Mouse (Mus musculus) right cerebral cortex, postnatal 25 days (tissue): Measurements from ENCODE around the gene Acox2.

Source experiments
- DNase-seq: peaks from one replicate; pipeline ENCODE4 v3.0.0; 2022

The Acox2 gene

DNA sequence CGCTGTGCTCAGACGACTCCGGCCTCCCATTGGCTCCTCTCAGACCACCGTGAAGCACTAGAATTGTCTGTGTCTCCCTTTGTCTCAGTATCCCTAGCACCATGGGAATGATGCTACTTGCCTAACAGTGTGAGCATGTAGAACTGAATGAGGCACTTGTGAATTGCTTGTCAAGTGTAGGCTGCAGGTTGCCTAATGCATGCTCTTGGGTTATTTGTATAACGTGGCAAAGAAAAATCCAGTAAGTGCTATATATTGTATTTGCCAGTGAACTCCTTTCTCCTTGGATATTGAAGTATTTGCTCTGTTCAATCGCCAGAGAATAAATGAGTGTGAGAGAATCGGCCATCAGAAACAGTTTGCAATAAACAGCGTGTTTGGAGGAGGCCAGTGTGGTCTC, 12.3 kb downstream of the Acox2 start:
- DNase-seq, result no peak

DNA sequence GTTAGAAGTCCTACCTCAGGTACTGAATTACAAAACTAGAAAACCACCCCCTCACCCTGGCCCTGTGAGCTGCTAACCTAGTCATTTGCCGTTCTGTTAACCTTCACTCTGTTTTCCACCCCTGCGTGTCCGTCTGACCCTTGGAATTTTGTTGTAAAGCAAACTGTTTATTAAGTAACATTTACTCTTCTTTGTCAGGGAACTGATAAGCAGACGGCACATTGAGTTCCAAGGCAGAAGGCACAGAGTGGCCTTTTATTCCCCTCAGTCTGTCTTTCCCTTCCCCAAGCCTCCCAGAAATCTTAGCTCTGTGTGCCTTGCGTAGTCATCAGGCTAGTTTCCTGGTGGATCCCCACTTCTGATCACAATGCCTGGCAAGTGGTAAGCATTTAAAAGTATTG, 14.9 kb downstream of the Acox2 start:
- DNase-seq, result no peak

DNA sequence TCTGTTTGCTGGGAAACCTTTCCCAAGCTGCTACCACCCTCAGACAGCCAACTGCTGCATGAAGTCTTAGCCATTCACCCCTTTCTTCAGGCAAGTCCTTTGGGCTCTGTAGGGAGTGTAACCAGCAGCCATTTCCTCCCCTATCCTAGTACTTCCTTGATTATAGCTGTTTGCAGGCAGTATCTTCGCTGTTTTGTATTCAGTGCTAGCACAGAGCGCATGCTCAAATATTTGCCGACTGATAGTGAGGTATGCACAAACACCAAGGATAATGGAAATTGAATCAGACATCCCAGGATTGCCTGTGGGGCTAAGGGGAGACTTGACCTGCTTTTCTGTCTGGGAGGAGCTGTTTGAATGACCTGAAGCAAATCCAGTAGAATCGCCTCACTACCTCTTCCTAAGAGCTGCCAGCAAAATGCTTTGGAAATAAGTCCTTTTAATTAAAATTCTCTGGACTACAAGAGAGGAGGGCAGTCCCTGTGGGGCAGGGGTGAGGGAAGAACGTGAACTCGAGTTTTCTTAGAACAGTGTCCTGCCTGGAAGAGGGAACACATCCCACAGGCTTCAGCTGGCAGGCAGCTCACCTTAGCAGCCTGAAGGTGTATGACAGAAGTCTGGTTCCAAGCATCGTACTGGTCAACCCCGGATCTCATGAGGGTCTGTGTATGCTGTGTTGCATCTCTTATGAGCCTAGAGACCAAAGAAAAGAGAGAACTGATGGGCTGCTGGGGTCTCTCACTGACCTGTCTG, 15.8 kb downstream of the Acox2 start:
- no peak for DNase-seq

DNA sequence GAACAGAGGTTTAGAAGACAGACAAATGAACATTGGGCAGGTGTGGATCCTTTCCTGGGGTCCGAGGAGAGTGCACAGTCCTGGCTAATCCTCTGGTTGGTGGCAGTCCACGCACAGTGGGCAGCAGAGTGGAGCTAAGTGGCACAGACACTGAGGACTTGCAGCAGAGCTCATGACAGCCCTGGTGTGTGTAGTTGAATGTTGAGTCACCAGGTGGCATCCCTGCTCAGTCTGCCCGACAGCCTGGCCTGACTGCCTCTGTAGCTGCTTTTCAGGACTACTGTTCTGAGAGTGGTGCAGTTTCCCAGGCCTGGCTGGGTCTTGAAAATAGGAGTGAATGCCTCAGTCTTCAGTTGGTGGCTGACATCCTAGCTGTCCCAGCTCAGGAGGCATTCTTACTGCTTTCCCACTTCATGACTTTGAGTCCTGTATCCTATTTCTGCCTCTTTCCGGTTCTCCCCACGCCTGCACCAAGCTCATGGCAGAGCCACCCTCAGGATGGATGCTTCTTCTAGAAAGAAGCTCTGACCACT, 16.7 kb downstream of the Acox2 start:
- DNase-seq, result no peak

DNA sequence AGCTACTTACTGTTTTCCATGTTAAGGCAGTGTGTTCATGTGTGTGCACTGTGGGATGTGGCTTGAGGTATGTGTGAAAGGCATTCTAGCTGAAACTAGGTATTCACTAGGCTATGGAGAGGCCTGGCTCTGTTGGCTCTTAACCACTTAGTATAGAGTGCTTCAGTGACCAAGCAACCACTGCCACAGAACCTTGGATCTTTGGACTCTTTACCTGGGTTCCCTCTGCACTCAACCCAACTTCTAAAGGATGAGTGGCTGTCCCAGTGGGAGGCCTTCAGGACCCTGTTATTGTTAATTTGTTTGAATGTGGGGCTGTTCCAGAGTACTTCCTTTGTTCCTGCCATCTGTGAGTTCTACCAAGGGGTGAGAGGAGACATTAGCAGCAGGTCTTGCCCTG, 17.3 kb downstream of the Acox2 start:
- no peak for DNase-seq

DNA sequence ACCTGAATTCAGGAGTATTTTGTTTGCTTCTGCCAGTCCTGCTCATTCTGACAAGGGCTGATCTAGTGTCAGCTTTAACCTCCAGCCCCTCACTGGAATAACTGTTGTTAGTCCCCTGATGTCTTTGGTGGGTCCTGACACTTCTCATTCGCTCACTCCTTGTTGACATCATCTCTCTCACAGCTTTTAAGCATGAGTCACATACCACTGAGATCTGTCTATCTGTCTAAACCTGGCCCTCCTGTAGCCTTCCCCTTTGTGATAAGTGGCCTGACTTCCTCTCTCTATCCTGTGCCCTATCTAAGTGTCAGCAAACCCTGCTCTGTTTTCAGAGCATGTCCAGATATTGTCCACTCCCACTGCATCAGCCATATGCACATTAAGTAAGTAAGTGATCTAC, 25.9 kb downstream of the Acox2 start:
- DNase-seq, result no peak

DNA sequence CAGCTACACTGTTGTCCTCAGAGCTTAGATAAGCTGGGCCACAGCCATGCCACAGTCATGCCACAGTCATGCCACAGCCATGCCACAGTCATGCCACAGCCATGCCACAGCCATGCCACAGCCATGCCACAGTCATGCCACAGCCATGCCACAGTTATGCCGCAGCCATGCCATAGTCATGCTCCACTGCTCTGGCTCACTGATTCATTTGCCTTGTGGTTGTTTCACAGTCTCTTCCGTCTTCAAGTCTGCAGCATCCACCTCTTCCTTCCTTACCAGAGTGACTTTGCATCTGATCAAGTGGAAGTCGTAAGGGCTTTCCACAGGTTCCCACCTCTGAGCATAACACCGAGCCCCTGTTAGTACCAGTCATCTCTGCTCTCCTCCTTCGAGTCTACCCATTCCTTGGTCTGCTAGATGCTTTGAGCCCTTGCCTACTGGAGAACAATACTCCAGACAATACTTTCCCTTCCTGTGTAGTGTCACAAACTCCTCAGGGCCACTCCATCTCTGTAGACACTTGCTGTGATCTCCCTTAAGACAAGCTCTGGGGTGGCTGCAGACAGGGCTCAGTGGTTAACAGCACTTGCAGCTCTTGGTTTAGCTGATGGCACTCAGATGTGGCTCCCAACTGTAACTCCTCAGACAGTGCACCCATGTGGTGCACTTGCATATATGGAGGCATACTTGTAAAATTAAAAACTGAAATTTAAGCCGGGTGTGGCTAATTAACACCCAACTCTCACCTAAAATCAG, 26.8 kb downstream of the Acox2 start:
- no peak for DNase-seq

DNA sequence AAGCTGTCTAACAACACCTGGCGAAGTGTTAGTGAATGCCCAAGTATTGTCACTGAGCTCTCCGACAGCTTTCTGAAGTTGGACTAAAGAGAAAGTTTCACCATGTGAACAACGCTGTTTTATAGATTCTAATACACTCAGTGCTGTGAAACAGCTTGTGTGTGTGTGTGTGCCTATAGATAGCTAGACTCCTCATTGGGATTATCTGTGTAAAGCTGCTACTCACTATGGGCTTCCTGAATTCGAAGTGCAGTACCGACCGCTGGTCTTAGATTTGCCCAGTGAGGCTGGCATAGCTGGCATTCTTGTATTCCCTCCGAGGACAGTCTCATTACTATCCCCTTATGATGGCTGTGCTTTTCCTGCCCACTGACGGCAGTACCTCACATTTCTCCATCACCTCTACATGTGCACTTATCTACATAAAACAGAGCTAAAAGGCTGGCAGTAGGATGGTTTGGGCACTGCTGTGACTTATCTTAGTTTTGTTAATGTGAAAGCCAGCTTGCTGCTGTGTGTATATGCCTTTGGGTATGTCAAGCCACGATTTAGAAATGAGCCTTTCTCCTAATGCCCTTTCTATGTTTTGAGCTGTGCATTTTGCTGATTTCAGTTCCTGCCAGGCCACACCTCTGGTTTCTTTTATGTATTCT, 29.7 kb downstream of the Acox2 start:
- no peak for DNase-seq

DNA sequence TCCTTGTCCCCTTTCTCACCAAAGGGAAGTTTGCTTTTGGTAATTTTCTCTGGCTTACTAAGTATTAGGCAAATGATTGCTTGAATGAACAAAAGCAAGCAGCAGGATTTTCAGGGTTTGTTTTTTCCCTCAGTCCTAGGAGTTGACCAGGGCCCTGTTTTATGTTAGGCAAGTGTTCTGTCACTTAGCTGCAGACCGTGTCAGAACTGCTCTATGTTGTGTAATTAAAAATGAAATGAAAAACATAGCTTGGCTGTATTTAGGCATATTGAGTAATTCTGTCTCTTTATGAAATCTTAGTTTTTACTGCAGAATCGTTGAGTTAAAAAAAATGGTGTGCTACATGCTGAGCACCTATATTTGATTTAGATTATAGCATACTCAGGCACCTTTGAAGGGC, 34.3 kb downstream of the Acox2 start:
- DNase-seq, result no peak

DNA sequence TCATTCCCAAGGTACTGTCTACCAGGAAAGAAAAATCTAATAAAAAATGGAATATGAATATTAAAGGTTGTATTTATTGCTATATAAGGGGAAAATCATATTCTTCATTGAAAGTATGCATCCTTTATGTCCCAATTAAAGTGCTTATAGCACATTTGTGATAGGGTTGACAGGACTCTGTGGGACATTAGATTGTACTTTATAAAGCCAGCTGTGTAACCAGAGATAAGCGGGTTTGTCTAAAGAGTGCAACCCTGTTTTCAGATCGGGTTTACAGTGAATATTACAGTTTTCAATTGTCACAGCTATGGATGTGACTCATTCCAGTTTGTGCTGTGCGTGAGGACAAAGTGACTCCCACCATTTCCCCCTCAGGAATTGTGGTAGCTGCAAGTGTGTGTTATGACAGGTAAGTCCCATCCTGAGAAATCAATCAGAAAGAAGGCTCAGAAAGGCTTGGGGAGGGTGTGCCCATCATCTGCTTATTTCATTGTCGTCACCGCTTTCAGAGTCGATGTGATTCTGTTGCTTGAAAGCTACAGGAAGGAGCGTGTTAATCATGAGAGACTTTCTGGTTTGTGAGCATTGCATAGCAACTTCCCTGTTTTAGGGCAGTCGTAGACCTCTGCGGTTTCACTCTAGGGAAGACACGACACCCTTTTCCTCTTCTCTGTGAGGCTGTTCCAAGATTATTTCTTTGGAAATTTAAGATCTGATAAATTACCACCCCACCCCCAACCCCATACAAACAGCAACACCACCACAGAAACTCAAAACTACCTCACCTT, 35.5 kb downstream of the Acox2 start:
- DNase-seq, result no peak

DNA sequence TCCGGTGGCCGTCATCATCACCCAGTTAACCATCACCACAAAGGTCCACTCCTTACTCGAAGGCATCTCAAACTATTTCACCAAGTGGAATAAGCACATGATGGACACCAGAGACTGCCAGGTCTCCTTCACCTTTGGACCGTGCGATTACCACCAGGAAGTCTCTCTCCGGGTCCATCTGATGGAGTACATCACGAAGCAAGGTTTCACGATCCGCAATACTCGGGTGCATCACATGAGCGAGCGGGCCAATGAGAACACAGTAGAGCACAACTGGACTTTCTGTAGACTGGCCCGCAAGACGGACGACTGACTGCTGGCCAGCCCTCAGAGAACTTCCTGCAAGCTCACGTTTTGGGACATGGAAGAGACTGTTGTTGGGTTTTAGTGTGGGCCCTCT, 36.6 kb downstream of the Acox2 start:
- DNase-seq, result no peak

DNA sequence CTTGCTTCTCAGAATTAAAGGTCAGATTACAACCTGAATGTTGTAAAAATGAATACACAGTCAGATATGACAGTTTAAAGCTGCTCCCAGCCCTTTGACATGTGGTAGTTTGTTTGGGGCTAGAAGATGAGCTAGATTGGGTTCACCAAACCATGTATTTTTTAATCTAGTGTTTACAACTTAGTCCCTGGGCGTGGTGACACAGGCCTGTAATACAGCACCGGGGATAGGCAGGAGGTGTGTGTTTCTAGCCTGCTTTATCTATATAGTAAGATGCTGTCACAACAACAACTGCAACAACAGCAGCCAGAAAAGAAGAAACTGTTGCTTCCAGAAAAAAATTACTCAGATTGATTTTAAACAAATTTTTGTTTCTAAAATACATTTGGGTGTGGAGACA, 38.2 kb downstream of the Acox2 start:
- no peak for DNase-seq

DNA sequence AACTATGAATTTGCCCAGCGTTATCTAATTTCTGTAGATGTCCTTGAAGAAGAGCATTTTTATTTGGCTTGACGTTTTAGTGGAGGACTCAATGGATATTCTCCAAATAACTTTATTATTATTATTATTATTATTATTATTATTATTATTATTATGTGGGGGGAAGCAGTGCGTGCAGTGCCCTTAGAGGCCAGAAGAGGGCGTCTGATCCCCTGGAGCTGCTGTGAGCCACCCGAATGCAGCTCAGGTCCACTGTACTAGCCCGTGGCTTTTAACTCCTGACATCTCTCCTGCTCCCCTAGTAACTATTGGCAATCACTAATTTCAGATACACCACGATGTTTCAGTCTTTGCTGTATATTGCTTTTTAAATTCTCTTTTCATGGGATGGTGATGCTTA, 38.8 kb downstream of the Acox2 start:
- DNase-seq, result no peak

DNA sequence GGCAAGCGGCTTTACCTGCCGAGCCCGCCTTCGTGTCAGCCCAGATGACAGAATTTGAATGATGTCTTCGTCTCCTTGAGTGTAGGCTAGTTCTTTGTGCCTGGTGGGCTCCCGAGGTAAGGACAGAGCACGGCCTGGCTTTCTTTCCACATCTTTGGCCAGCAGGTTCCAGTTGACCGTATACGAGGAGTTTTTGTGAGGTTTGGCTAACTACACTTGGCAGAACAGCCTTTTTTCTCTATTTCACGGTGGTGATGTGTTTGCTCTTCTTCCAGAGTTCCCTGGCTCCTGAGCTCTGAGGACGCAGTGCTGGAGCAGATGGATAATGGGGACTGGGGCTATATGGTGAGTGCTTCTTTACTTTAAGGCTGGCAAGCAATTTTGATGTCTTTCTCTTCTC, 39.3 kb downstream of the Acox2 start:
- no peak for DNase-seq

DNA sequence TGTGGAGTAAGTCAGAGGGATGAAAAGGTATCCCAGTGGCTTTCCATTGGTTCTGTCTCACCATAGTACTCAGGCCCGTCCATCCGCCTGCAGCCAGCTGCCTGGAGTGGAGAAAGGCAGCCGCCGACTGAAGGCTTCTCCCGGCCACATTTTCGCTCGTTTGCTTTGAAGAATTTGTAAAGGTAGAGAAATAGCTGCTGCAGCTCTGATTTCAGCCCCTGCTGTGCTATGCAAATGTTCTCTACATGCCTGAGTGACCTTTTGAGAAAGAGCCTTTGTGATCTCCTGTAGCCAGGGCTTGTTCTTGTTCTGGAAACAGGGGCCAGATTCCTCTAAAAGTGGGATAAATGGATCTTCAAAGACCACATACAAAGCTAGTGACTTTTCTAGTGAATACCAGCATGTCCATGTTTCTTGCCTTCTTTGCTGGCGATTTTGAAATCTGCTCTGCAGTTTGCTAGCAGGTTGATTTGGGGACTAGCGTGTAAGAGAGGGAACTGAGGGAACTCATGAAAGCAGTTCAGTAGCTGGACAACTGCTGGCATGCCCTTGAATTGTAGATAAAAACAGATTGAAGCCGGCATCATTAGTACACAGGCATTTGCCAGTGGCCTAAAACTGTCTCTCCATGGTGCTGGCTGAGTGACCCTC, 40.3 kb downstream of the Acox2 start:
- peak; percentile 9 for DNase-seq

DNA sequence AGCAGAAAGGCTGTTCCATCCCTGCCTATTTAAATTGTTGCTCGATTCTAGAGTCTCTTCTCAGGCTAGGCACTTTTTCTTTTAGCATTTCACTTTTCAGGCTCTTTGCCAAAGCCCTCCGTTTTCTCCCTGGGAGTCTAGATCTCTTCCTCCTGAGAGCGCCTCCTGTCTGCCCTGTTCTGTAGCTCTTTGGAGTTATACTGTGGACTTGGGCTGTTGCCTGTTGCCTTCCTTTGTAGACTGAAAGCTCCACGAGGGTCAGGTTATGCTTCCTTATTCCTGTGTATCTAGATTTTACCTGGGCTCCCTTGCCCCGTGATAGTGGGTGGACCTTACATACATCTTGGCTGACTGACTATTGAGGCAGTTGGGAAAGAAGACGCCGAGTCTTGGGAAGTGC, 40.9 kb downstream of the Acox2 start:
- DNase-seq, result no peak

DNA sequence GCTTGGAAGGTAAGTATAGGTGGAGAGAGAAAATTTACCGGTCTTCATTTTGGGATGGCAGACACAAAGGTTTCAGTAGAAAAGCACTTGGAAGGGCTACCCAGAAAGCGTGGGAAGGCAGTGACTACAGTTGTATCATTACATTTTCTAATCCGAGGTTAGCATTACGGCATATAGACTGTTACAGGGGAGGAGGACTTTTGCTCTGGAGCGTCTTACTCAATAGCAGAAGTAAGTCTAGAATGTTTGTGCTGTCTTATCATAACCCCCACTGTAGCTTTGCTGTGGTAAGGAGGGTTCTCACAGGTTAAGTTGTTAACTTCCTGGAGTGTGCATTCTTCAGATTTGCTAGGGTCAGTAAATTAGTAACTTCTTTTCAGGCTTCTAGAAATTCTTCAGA, 43.1 kb downstream of the Acox2 start:
- DNase-seq, result no peak

DNA sequence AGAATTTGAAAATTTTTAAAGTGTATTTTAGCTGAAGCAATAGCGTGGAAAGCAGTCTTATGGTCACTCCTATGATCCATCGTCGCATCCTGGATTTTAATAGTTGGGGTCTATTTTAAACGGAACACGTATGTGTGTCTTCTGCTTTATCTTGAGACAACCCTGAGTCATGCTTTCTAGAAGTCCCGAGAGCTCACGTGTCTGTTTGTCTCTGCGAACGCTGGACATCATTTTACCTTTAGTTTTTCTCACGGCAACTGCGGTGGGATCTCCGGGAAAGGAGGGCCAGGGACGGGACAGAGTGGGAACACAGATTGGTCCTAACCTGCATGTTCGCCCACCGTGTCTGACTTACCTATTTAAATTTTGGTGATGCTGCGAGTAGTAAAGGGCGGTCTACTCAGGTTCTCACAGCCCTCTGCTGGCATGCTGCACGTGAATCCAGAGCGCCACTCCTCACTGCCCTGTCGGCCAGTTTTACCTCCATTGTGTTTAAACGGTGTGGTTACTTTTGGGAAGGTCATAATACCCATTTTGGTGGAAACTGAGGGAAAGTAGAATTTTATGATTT, 43.9 kb downstream of the Acox2 start:
- DNase-seq, result no peak

DNA sequence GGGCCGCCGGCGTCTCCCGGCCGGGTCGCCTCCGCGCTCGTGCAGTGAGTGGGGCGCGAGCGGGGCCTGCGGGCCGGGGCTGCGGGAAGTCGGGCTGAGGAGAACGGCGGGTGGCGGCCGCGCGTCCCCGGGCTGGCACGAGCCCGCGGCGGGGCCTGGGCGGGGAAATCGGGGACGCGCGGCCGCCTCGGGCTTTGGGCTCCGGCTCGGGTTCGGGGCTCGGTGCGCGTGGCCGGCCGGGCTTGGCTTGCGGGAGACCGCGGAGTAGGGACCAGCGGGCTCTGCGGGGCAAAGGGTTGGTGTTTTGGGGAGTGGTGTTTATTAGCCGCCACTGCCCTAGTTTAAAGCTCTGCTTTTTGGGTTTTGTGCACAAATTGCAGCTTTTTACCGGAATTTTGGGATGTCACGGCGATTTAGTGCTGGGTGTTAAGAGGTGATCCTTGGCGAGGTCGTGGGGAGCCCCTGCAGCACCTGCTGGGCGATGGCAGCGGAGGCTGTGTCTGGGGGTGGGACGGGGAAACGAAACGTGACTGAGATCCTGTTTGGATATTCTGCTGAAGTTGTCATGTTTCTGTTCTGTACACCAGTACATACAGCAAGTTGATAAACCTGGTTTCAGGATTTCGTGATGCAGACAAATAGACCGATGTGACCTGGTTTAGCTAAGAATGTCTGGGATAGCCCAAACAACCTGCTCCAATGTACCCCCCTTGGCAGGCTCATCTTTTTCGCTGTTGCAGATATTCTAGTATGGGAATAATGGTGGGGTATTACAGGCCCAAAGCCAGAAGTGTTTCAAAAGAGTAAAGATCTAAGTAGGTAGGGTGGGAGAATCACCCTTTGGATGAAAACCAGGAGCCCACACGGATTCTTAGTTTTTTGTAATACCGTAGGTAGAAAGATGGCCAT, 44.6 kb downstream of the Acox2 start:
- peak; percentile 82 for DNase-seq

DNA sequence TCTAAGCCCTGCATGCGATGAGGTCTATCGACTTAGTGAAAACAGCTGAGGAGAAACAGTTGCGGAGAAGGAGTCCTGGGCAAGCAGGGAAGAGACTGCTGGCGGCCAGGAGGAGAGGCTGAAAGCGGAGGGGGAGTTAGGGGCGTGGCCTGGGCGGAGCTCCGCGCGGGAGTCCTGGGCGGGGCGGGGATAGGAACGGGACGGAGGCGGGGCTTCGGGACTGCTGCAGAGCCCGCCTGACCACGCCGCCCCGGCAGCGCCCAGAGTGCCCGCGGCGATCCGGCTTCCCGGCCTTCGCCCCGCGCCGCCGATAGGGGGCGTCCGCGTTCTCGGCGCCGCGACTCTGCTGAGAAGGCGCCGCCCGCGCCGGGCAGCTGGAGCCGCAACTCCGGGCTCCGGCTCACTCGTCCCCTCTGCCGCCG, 45.3 kb downstream of the Acox2 start, which contains the start of gene Kctd6:
Gene Kctd6, plus strand, starts transcription at position 338 of the 422 bp plus-strand sequence.
- DNase-seq, result peak; percentile 98

DNA sequence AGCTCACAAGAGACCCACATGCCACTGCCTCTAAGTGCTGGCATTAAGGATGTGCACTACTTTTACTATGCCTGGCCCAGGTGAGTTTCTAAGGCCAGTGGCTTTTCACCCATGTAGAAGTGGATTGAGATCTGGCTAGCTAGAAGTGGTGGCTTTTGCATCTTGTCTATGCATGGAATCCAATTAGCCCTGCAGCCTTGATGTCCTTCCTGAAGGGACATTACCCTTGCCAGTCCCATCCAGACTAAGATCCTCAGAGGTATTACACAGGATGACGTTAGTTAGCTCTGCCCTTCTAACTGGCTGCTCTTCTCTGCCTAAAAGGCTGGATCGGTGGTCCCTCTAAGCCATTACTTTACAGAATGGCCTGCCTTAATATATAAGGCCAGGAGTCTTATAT, 46.2 kb downstream of the Acox2 start:
- DNase-seq, result no peak
